Mouse (Mus musculus) heart, embryonic 11.5 days (tissue): ENCODE measurements around the gene Lhx8. TPM values are rescaled to one million over a fixed set of nuclear protein-coding genes. Genes with fewer than 3 reads are reported as not detected.

Experiments used
- ATAC-seq: fragments of 200-750 bp; cut with Nextera tagmentation; replicated peaks from 2 replicates; pipeline ENCODE4 v1.8.0; 2017; ENCODE audit warnings: moderate library complexity; ENCODE audit not compliant: insufficient number of reproducible peaks, low FRiP score, low TSS enrichment
- H3K27ac ChIP-seq: fragments of 300-500 bp; sonication (generic); 2 replicates; pipeline ENCODE4 v1.5.1; 2014; ENCODE audit warnings: mild to moderate bottlenecking, low read depth, low read length
- H3K27me3 ChIP-seq: fragments of 300-500 bp; sonication (generic); 2 replicates; pipeline ENCODE4 v1.6.1; 2014; ENCODE audit warnings: mild to moderate bottlenecking, low read length, mixed read lengths; ENCODE audit not compliant: control insufficient read depth, insufficient read depth
- H3K36me3 ChIP-seq: fragments of 300-500 bp; sonication (generic); 2 replicates; pipeline ENCODE4 v1.6.1; 2014; ENCODE audit warnings: mild to moderate bottlenecking, low read length, moderate library complexity, mixed read lengths; ENCODE audit not compliant: control insufficient read depth, insufficient read depth
- H3K4me1 ChIP-seq: fragments of 300-500 bp; sonication (generic); 2 replicates; pipeline ENCODE4 v1.6.1; 2014; ENCODE audit warnings: low read length; ENCODE audit not compliant: control insufficient read depth, insufficient read depth
- H3K4me2 ChIP-seq: fragments of 300-500 bp; sonication (generic); 2 replicates; pipeline ENCODE4 v1.6.1; 2014; ENCODE audit warnings: mild to moderate bottlenecking, moderate library complexity
- H3K4me3 ChIP-seq: fragments of 300-500 bp; sonication (generic); 2 replicates; pipeline ENCODE4 v1.5.1; 2014; ENCODE audit warnings: low read depth, low read length
- H3K9ac ChIP-seq: fragments of 300-500 bp; sonication (generic); 2 replicates; pipeline ENCODE4 v1.6.1; 2014; ENCODE audit warnings: mild to moderate bottlenecking, low read depth, low read length, moderate library complexity
- H3K9me3 ChIP-seq: fragments of 300-500 bp; sonication (generic); replicated peaks from 2 replicates; pipeline ENCODE4 v1.6.1; 2016; ENCODE audit warnings: low read length; ENCODE audit not compliant: control insufficient read depth
- WGBS: fragments of 180-500 bp; shearing (Covaris S2); extraction: QIAGEN DNeasy Blood & Tissue Kit; methylation state at CpG from one replicate; pipeline ENCODE4 v1.1.7; 2014; ENCODE audit not compliant: insufficient replicate concordance; 5-methylcytosine and 5-hydroxymethylcytosine counted together
- polyA plus RNA-seq: library from polyadenylated mRNA; unstranded; fragments of >200 nt; fragmentation: Nextera tagmentation; extraction: Ambion mirVana; gene quantifications from 2 replicates; pipeline ENCODE4 v1.2.1, GENCODE M21; 2014

Lhx8 gene
- polyA plus RNA-seq, 1 experiment from 2014 or later = 0.27 TPM

- H3K9ac ChIP-seq = no peak overlapping the region
- H3K4me3 ChIP-seq = peak overlapping the region; percentile 48
- no peak overlapping the region for H3K27ac ChIP-seq
- peaks cover 81% of the 10 kb centered on the region for H3K27me3 ChIP-seq
- 1% methylated on average over 22 of the region's 22 CpGs for WGBS
- no peaks in the 10 kb centered on the region for H3K9me3 ChIP-seq
- H3K36me3 ChIP-seq = no peaks in the 10 kb centered on the region
- peaks cover 21% of the 10 kb centered on the region for H3K4me1 ChIP-seq
- no peak for ATAC-seq
- H3K4me2 ChIP-seq = peak overlapping the region; percentile 76
These were observed 1.6 kb downstream of the Lhx8 start for GRCm38 (mm10) chr3:154328721-154329322.

- no peaks in the 10 kb centered on the region for H3K9me3 ChIP-seq
- peak overlapping the region; percentile 76 for H3K4me2 ChIP-seq
- peaks cover 21% of the 10 kb centered on the region for H3K4me1 ChIP-seq
- WGBS = under 1% methylated on average over 77 of the region's 86 CpGs
- H3K27me3 ChIP-seq = peaks cover 78% of the 10 kb centered on the region
- ATAC-seq = peak; percentile 61
- peak overlapping the region; percentile 48 for H3K4me3 ChIP-seq
- H3K27ac ChIP-seq = no peak overlapping the region
- no peaks in the 10 kb centered on the region for H3K36me3 ChIP-seq
- peak overlapping the region; percentile 34; the same call in 1 of the 2 replicates for H3K9ac ChIP-seq
These were observed 2.4 kb downstream of the Lhx8 start for GRCm38 (mm10) chr3:154327883-154328720.

- Histone ChIP-seq H3K4me2 (no peak overlapping the region; the same call in 1 of the 2 replicates), H3K4me3 (peak overlapping the region; percentile 48; the same call in 1 of the 2 replicates)
- 2% methylated on average over 13 of the region's 13 CpGs for WGBS
These were observed 3.2 kb downstream of the Lhx8 start for GRCm38 (mm10) chr3:154327110-154327882.

GRCm38 (mm10) chr3:154321921-154322574 lies 8.4 kb downstream of the Lhx8 start:
- 54% methylated on average over 13 of the region's 13 CpGs for WGBS
- peaks cover 41% of the 10 kb centered on the region for H3K27me3 ChIP-seq

More at GRCm38 (mm10) chr3:154327110-154327882, 3.2 kb downstream of the Lhx8 start:
- no peaks in the 10 kb centered on the region for H3K9me3 ChIP-seq
- peaks cover 19% of the 10 kb centered on the region for H3K4me1 ChIP-seq
- no peak overlapping the region for H3K27ac ChIP-seq
- H3K27me3 ChIP-seq = peaks cover 76% of the 10 kb centered on the region
- H3K36me3 ChIP-seq = no peaks in the 10 kb centered on the region
- H3K9ac ChIP-seq = no peak overlapping the region
- ATAC-seq = no peak

GRCm38 (mm10) chr3:154317651-154318248 lies 12.7 kb downstream of the Lhx8 start:
- Histone ChIP-seq H3K27ac (no peak overlapping the region), H3K4me2 (no peak overlapping the region), H3K27me3 (peaks cover 13% of the 10 kb centered on the region), H3K36me3 (no peaks in the 10 kb centered on the region), H3K4me3 (no peak overlapping the region), H3K9ac (no peak overlapping the region), H3K4me1 (no peaks in the 10 kb centered on the region), H3K9me3 (no peaks in the 10 kb centered on the region)
- no peak for ATAC-seq
- WGBS = 11% methylated on average over 5 of the region's 5 CpGs

More at GRCm38 (mm10) chr3:154321921-154322574, 8.4 kb downstream of the Lhx8 start:
- no peaks in the 10 kb centered on the region for H3K9me3 ChIP-seq
- H3K27ac ChIP-seq = no peak overlapping the region
- ATAC-seq = no peak
- no peak overlapping the region for H3K9ac ChIP-seq
- H3K36me3 ChIP-seq = no peaks in the 10 kb centered on the region
- no peaks in the 10 kb centered on the region for H3K4me1 ChIP-seq
- H3K4me2 ChIP-seq = no peak overlapping the region
- H3K4me3 ChIP-seq = no peak overlapping the region

GRCm38 (mm10) chr3:154305163-154305884 lies 25.1 kb downstream of the Lhx8 start:
- Histone ChIP-seq H3K9me3 (no peaks in the 10 kb centered on the region), H3K4me1 (no peaks in the 10 kb centered on the region), H3K4me3 (no peak overlapping the region), H3K27ac (no peak overlapping the region), H3K27me3 (no peaks in the 10 kb centered on the region), H3K9ac (no peak overlapping the region), H3K36me3 (no peaks in the 10 kb centered on the region), H3K4me2 (no peak overlapping the region)
- ATAC-seq = no peak
- WGBS = 62% methylated on average over 16 of the region's 16 CpGs

GRCm38 (mm10) chr3:154301102-154301501 lies 29.4 kb downstream of the Lhx8 start:
- H3K4me3 ChIP-seq = no peak overlapping the region
- H3K9ac ChIP-seq = no peak overlapping the region
- no peaks in the 10 kb centered on the region for H3K4me1 ChIP-seq
- H3K4me2 ChIP-seq = no peak overlapping the region
- 63% methylated on average over 4 of the region's 4 CpGs for WGBS
- H3K36me3 ChIP-seq = no peaks in the 10 kb centered on the region
- no peak overlapping the region for H3K27ac ChIP-seq
- ATAC-seq = no peak
- no peaks in the 10 kb centered on the region for H3K27me3 ChIP-seq
- H3K9me3 ChIP-seq = no peaks in the 10 kb centered on the region
